8 mouse cellular contexts compared by ENCODE assay signal in the genomic region with DNA sequence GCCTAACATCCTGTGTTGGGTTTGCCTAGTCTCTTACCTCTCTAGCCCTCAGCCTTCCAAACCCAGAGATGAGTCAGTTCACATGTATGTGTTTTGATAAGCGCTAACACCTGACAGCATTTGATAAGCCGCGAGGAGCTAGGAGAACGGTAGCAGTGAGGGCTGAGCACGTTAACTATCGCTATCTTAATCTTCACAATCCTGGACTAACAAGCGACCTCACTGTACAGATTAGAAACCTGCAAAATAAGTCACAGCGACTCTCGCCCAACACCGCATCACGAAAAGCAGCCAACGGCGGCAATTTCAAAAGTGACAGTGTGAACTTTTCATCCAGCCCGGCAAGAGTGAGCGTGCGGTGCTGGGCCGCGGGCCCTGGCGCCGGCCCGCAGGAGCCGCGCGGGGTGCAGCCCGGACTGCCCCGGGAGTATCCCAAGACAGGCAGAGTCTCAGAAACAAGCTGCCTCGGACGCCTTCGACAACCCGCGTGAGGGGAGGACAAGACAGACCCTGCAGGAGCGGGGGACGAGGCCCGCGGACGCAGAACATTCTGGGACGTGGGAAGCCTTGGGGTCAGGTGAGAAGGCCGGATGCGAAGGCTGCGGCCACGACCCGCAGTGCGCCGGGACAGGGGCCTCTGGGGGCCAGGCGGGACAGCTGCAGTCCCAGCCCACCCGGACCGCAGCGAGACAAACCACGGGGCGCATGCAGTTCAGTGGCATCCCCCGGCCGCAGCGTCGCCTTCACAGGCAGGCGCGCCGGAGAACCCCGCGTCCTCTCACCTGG. TPM values are rescaled to one million over a fixed set of nuclear protein-coding genes. Genes with fewer than 3 reads are reported as not detected.
A peak's percentile ranks its signal among the peaks of the same experiment; 100 is the strongest.
DNase-seq lines count a peak whose midpoint lies in the region; ATAC-seq and TF ChIP-seq lines count a peak whose summit lies in the region.

No protein-coding gene starts in this region.

- H3K79me2 ChIP-seq in heart, adult 2 months (replicated peaks; ENCODE audit: control insufficient read depth, insufficient read depth, low read length), result no peaks in the 10 kb centered on the region
- no peaks in the 10 kb centered on the region for H3K79me2 ChIP-seq in macrophage (ENCODE audit: inconsistent target)

- peak overlapping the region; percentile 85 for H3K27ac ChIP-seq in heart, adult 2 months
- H3K27ac ChIP-seq in hindbrain, embryonic 12.5 days, result peak overlapping the region; percentile 88
- no peak overlapping the region for H3K27ac ChIP-seq in macrophage

- H3K9me3 ChIP-seq in hindbrain, embryonic 12.5 days (replicated peaks), result no peaks in the 10 kb centered on the region

- intact Hi-C loops in heart, adult 2 months (cut with DNase I), result loop anchor here (1.0 kb wide), 1 partner anchor 49 kb away; no protein-coding TSS in a partner anchor
- intact Hi-C loops in heart, postnatal 25 days (cut with DNase I), result loop anchor here (2.0 kb wide), 1 partner anchor 49 kb away; a partner anchor contains a TSS

- WGBS in heart, adult 2 months, result under 1% methylated on average over 59 of the region's 59 CpGs
- 1% methylated on average over 59 of the region's 59 CpGs for WGBS in hindbrain, embryonic 12.5 days
- 5% methylated on average over 56 of the region's 59 CpGs for WGBS in macrophage (ENCODE audit: missing documents)

- peaks cover 4% of the 10 kb centered on the region for H3K4me1 ChIP-seq in heart, adult 2 months (ENCODE audit: control insufficient read depth, insufficient read depth, low read length)
- peaks cover 16% of the 10 kb centered on the region for H3K4me1 ChIP-seq in hindbrain, embryonic 12.5 days

- H3K4me3 ChIP-seq in heart, adult 2 months, result peak overlapping the region; percentile 97
- H3K4me3 ChIP-seq in hindbrain, embryonic 12.5 days, result peak overlapping the region; percentile 89
- peak overlapping the region; percentile 67; the same call in 1 of the 2 replicates for H3K4me3 ChIP-seq in macrophage (ENCODE audit: inconsistent target)

- TF ChIP-seq CTCF in heart, adult 2 months (IDR thresholded peaks at IDR 0.05), result no peak

- H3K27me3 ChIP-seq in heart, adult 2 months (ENCODE audit: control insufficient read depth, insufficient read depth, low read length), result no peaks in the 10 kb centered on the region
- H3K27me3 ChIP-seq in hindbrain, embryonic 12.5 days, result no peaks in the 10 kb centered on the region

- DNase-seq in heart, adult 2 months, result no peak
- no peak for DNase-seq in heart, postnatal 25 days (ENCODE audit: low spot score)
- DNase-seq in B cell, adult 2 months, result peak; percentile 70 to 73
- peak; percentile 80 for DNase-seq in c-Kit-negative CD71-positive TER-119-positive erythroid progenitor cells, embryonic 14.5 days (ENCODE audit: low read depth, low spot score)
- no peak for DNase-seq in gastrocnemius, adult 8-10 months (ENCODE audit: low spot score in 2 of 2)
- no peak for DNase-seq in left cerebral cortex, adult 18-20 months (ENCODE audit: low spot score in 2 of 2)

- peaks cover 5% of the 10 kb centered on the region; the same call in 1 of the 2 replicates for H3K36me3 ChIP-seq in heart, adult 2 months (ENCODE audit: control insufficient read depth, insufficient read depth, low read length)
- H3K36me3 ChIP-seq in hindbrain, embryonic 12.5 days, result peaks cover 12% of the 10 kb centered on the region
- no peaks in the 10 kb centered on the region for H3K36me3 ChIP-seq in macrophage (ENCODE audit: inconsistent target)

- TF ChIP-seq POLR2A in heart, adult 2 months (IDR thresholded peaks at IDR 0.05; ENCODE audit: insufficient read depth, low read depth, low read length), result no peak

- peak overlapping the region; percentile 97 for H3K9ac ChIP-seq in heart, adult 2 months (ENCODE audit: low read depth, low read length)
- peak overlapping the region; percentile 93 for H3K9ac ChIP-seq in hindbrain, embryonic 12.5 days

- TF ChIP-seq EP300 in heart, adult 2 months (IDR thresholded peaks at IDR 0.05; ENCODE audit: insufficient read depth, low read depth, low read length), result no peak

- H3K4me2 ChIP-seq in hindbrain, embryonic 12.5 days (replicated peaks), result peak overlapping the region; percentile 75

- ATAC-seq in hindbrain, embryonic 12.5 days (ENCODE audit: low FRiP score), result peak; percentile 79

RNA-seq across cellular contexts. Expression of a gene that starts 0.5 kb away (rescaled TPM):
- total RNA-seq in heart, adult 2 months (2021), result 10 to 100 TPM; 40.3 to 41.3 TPM
- 13.8 and 30.1 TPM in 2 replicates for polyA plus RNA-seq in heart, adult 2 months (2012; rRNA removed)
- 10 to 100 TPM; 36.9 to 48.7 TPM for total RNA-seq in heart, postnatal 25 days (2021)
- 63.6 and 65.3 TPM in 2 replicates for polyA plus RNA-seq in hindbrain, embryonic 12.5 days (2016; fragmentation: Nextera tagmentation; extraction: Ambion mirVana)
- 10 to 100 TPM; 12.9 to 72.3 (median 38.3) TPM for total RNA-seq in macrophage (2018; cell fraction: chromatin; rRNA removed)
- total RNA-seq in macrophage (2018; cell fraction: cytosol; rRNA removed), result 10 to 100 TPM in 20 of 26 experiments, 1 to 10 TPM in 6; 8.4 to 14.7 (median 11.7) TPM
- total RNA-seq in macrophage (2018; cell fraction: nucleus; rRNA removed), result 10 to 100 TPM; 17.4 to 59.8 (median 28.5) TPM
- 12.0 to 18.8 TPM (median 18.2 TPM) in 3 replicates for polyA plus RNA-seq in macrophage (2018)
- 10 to 100 TPM; 23.6 to 31.7 (median 24.5) TPM for total RNA-seq in gastrocnemius, adult 8-10 months (2022)
- total RNA-seq in left cerebral cortex, adult 18-20 months (2021), result 10 to 100 TPM; 53.9 to 54.6 TPM

RNA-seq across cellular contexts. Expression of a gene that starts 48.9 kb away (rescaled TPM):
- total RNA-seq in heart, adult 2 months (2021), result 10 to 100 TPM; 11.6 to 13.3 TPM
- 14.0 and 29.0 TPM in 2 replicates for polyA plus RNA-seq in heart, adult 2 months (2012; rRNA removed)
- 10 to 100 TPM; 13.8 to 19.8 TPM for total RNA-seq in heart, postnatal 25 days (2021)
- polyA plus RNA-seq in hindbrain, embryonic 12.5 days (2016; fragmentation: Nextera tagmentation; extraction: Ambion mirVana), result 131 and 140 TPM in 2 replicates
- 100 to 1,000 TPM in 20 of 26 experiments, 10 to 100 TPM in 6; 32.3 to 381 (median 203) TPM for total RNA-seq in macrophage (2018; cell fraction: chromatin; rRNA removed)
- 10 to 100 TPM; 19.5 to 61.0 (median 32.2) TPM for total RNA-seq in macrophage (2018; cell fraction: cytosol; rRNA removed)
- total RNA-seq in macrophage (2018; cell fraction: nucleus; rRNA removed), result 100 to 1,000 TPM in 16 of 26 experiments, 10 to 100 TPM in 10; 53.3 to 338 (median 138) TPM
- polyA plus RNA-seq in macrophage (2018), result 22.5 to 32.8 TPM (median 26.5 TPM) in 3 replicates
- total RNA-seq in gastrocnemius, adult 8-10 months (2022), result 10 to 100 TPM in 1 of 4 experiments, 1 to 10 TPM in 3; 5.7 to 12.5 (median 6.9) TPM
- total RNA-seq in left cerebral cortex, adult 18-20 months (2021), result 10 to 100 TPM; 92.1 to 93.9 TPM

Comparison
In these comparisons a context has a peak if more than half of its experiments do, and no peak if none do; other contexts are left out.
1. DNase-seq: peak in B cell, adult 2 months (2 of 2) and c-Kit-negative CD71-positive TER-119-positive erythroid progenitor cells, embryonic 14.5 days (single experiment); none in heart, adult 2 months (0 of 2), heart, postnatal 25 days (single experiment), gastrocnemius, adult 8-10 months (0 of 2) and left cerebral cortex, adult 18-20 months (0 of 2).
2. RNA of a gene that starts 48.9 kb away (total RNA-seq): 92.1 to 93.9 TPM in left cerebral cortex, adult 18-20 months; 13.8 to 19.8 TPM in heart, postnatal 25 days, 11.6 to 13.3 TPM in heart, adult 2 months and 5.7 to 12.5 TPM in gastrocnemius, adult 8-10 months; every median in the first group is over 4 times any median in the second.
3. Peak in every context shown above with its lines, with median percentiles within 50 percentile points of each other: H3K4me3 ChIP-seq.